ENCODE assay signal across 16 mouse cellular contexts in genomic region chr16:57189493-57189892, GRCm38 (mm10). TPM values are rescaled to one million over a fixed set of nuclear protein-coding genes. Genes with fewer than 3 reads are reported as not detected.
DNase-seq lines count a peak whose midpoint lies in the region; ATAC-seq and TF ChIP-seq lines count a peak whose summit lies in the region.
"Had no signal": no experiment of that assay in that cellular context is flagged by ENCODE, and none has a peak within 500 bp of the region (broad histone marks: within the 10 kb centered on the region; RNA-seq: fewer than 3 reads in every experiment).

No protein-coding gene starts in this region.

- no peak overlapping the region for H3K27ac ChIP-seq in heart, postnatal 0 days (ENCODE audit: low read depth)
- H3K27ac ChIP-seq in testis, adult 2 months (ENCODE audit: control insufficient read depth, insufficient read depth, low read depth, low read length), result no peak overlapping the region
- H3K27ac ChIP-seq: limb, embryonic 12.5 days had no signal

- H3K4me2 ChIP-seq in heart, postnatal 0 days (ENCODE audit: low read depth, low read length), result no peak overlapping the region
- H3K4me2 ChIP-seq: limb, embryonic 12.5 days had no signal

- no peaks in the 10 kb centered on the region for H3K9me3 ChIP-seq in heart, postnatal 0 days (replicated peaks; ENCODE audit: control insufficient read depth, low read length)
- H3K9me3 ChIP-seq: limb, embryonic 12.5 days had no signal

- intact Hi-C loops in heart, postnatal 25 days (cut with DNase I), result no loop called here

- H3K9ac ChIP-seq in heart, postnatal 0 days (replicated peaks; ENCODE audit: low read depth, low read length), result no peak overlapping the region
- H3K9ac ChIP-seq: limb, embryonic 12.5 days had no signal

- no peak for TF ChIP-seq EP300 in heart, postnatal 0 days (IDR thresholded peaks at IDR 0.05; ENCODE audit: low read depth)

- H3K27me3 ChIP-seq in heart, postnatal 0 days (ENCODE audit: control insufficient read depth, insufficient read depth, low read length), result no peaks in the 10 kb centered on the region
- no peaks in the 10 kb centered on the region for H3K27me3 ChIP-seq in testis, adult 2 months (ENCODE audit: control insufficient read depth, insufficient read depth, low read length)
- H3K27me3 ChIP-seq: limb, embryonic 12.5 days had no signal

- no peak for TF ChIP-seq CTCF in heart, postnatal 0 days (IDR thresholded peaks at IDR 0.05; ENCODE audit: low read depth)
- no peak for TF ChIP-seq CTCF in testis, adult 2 months (IDR thresholded peaks at IDR 0.05; ENCODE audit: control insufficient read depth, insufficient read depth, insufficient replicate concordance, low read depth, low read length)

- ATAC-seq in heart, postnatal 0 days (ENCODE audit: insufficient read depth, low read depth), result no peak
- peak; percentile 97 to 100 for ATAC-seq in hematopoietic stem cell, adult 5-6 weeks (replicated peaks in 1 of 2; ENCODE audit: insufficient read depth in 1 of 2, low FRiP score in 2 of 2, low TSS enrichment in 1 of 2, low read depth in 1 of 2, poor library complexity in 2 of 2, severe bottlenecking in 2 of 2)
- ATAC-seq: midbrain, embryonic 16.5 days had no signal

- H3K36me3 ChIP-seq in heart, postnatal 0 days (replicated peaks; ENCODE audit: control insufficient read depth, insufficient read depth, low read length), result peaks cover 48% of the 10 kb centered on the region
- peaks cover 6% of the 10 kb centered on the region for H3K36me3 ChIP-seq in testis, adult 2 months (ENCODE audit: control insufficient read depth, insufficient read depth, low read length)

- H3K4me3 ChIP-seq in heart, postnatal 0 days (ENCODE audit: low read depth, low read length), result no peak overlapping the region
- peak overlapping the region; percentile 50; the same call in 1 of the 2 replicates for H3K4me3 ChIP-seq in testis, adult 2 months (ENCODE audit: control insufficient read depth, low read depth, low read length)
- H3K4me3 ChIP-seq: erythroblast, embryonic 14.5 days; limb, embryonic 12.5 days had no signal

- DNase-seq in heart, postnatal 0 days (ENCODE audit: low spot score), result peak; percentile 55
- DNase-seq in heart, postnatal 25 days (ENCODE audit: low spot score), result no peak
- DNase-seq in testis, postnatal 14 days (ENCODE audit: low spot score), result no peak
- peak; percentile 16 for DNase-seq in telencephalon, adult 2 months (ENCODE audit: low read depth, low spot score)
- no peak for DNase-seq in ovary, adult 18-20 months (ENCODE audit: low spot score)
- no peak for DNase-seq in gastrocnemius, postnatal 4 days (ENCODE audit: low spot score in 2 of 2)
- DNase-seq: cerebellum, adult 2 months; kidney, postnatal 14 days; layer of hippocampus, postnatal 36 days; right cerebral cortex, adult 18-20 months; thymus, adult 18-20 months had no signal

- WGBS in heart, postnatal 0 days, result 71% methylated on average over 2 of the region's 2 CpGs

- TF ChIP-seq POLR2A in testis, adult 2 months (IDR thresholded peaks at IDR 0.05; ENCODE audit: control insufficient read depth, low read depth, low read length), result no peak

- no peaks in the 10 kb centered on the region for H3K4me1 ChIP-seq in heart, postnatal 0 days (ENCODE audit: control insufficient read depth, insufficient read depth)
- no peaks in the 10 kb centered on the region for H3K4me1 ChIP-seq in testis, adult 2 months (ENCODE audit: control insufficient read depth, insufficient read depth, low read length)
- H3K4me1 ChIP-seq: limb, embryonic 12.5 days had no signal

RNA-seq across cellular contexts. Expression of gene Nit2, which starts 22.4 kb away (rescaled TPM):
- total RNA-seq in heart, postnatal 0 days (2014; rRNA removed; ENCODE audit: low replicate concordance), result 21.1 and 40.3 TPM in 2 replicates
- polyA plus RNA-seq in heart, postnatal 0 days (2015; fragmentation: Nextera tagmentation; extraction: Ambion mirVana), result 54.1 and 54.8 TPM in 2 replicates
- 10 to 100 TPM; 31.8 to 31.9 TPM for total RNA-seq in heart, postnatal 25 days (2021)
- polyA plus RNA-seq in testis, adult 2 months (2012; rRNA removed), result 6.0 and 6.1 TPM in 2 replicates
- total RNA-seq in hematopoietic stem cell, adult 5-6 weeks (2017), result 31.5 and 38.8 TPM in 2 replicates
- total RNA-seq in gastrocnemius, postnatal 4 days (2021), result 10 to 100 TPM; 39.6 to 40.8 TPM

RNA-seq across cellular contexts. Expression of gene Tbc1d23, which starts 41.8 kb away (rescaled TPM):
- total RNA-seq in heart, postnatal 0 days (2014; rRNA removed; ENCODE audit: low replicate concordance), result 19.3 and 40.9 TPM in 2 replicates
- 13.4 and 13.6 TPM in 2 replicates for polyA plus RNA-seq in heart, postnatal 0 days (2015; fragmentation: Nextera tagmentation; extraction: Ambion mirVana)
- 10 to 100 TPM; 23.9 to 26.2 TPM for total RNA-seq in heart, postnatal 25 days (2021)
- polyA plus RNA-seq in testis, adult 2 months (2012; rRNA removed), result 26.9 and 28.0 TPM in 2 replicates
- total RNA-seq in hematopoietic stem cell, adult 5-6 weeks (2017), result 47.8 and 74.7 TPM in 2 replicates
- total RNA-seq in gastrocnemius, postnatal 4 days (2021), result 10 to 100 TPM; 38.6 to 44.3 TPM

Comparison
In these comparisons a context has a peak if more than half of its experiments do, and no peak if none do; other contexts are left out.
1. DNase-seq: peak in heart, postnatal 0 days (single experiment) and telencephalon, adult 2 months (single experiment); none in heart, postnatal 25 days (single experiment), testis, postnatal 14 days (single experiment), ovary, adult 18-20 months (single experiment) and gastrocnemius, postnatal 4 days (0 of 2).